Mouse (Mus musculus) liver, embryonic 11.5 days (tissue): ENCODE measurements at regions not wholly inside any gene's neighbourhood (a gene's known extent, or its start where the extent isn't known, plus 50 kb on each side); places are given as distances from the start of the nearest gene placed in this dataset.
A peak's percentile ranks its signal among the peaks of the same experiment; 100 is the strongest.

ENCODE experiments used
- ATAC-seq: fragments of 200-750 bp; cut with Nextera tagmentation; replicated peaks from 2 replicates; pipeline ENCODE4 v1.8.0; 2017; ENCODE audit warnings: moderate number of reproducible peaks, mild to moderate bottlenecking, moderate TSS enrichment, moderate library complexity; ENCODE audit not compliant: low FRiP score
- DNase-seq: peaks from one replicate; pipeline ENCODE4 v3.0.0-alpha.2; 2017; ENCODE audit warnings: low spot score
- H3K27ac ChIP-seq: fragments of 300-500 bp; sonication (generic); 2 replicates; pipeline ENCODE4 v1.5.1; 2014; ENCODE audit warnings: mild to moderate bottlenecking, low read depth, low read length, control low read depth
- H3K27me3 ChIP-seq: fragments of 300-500 bp; sonication (generic); replicated peaks from 2 replicates; pipeline ENCODE4 v1.6.1; 2014; ENCODE audit warnings: low read length, mixed read lengths; ENCODE audit not compliant: control insufficient read depth, insufficient read depth
- H3K36me3 ChIP-seq: fragments of 300-500 bp; sonication (generic); 2 replicates; pipeline ENCODE4 v1.6.1; 2014; ENCODE audit warnings: mild to moderate bottlenecking, low read length, moderate library complexity, mixed read lengths; ENCODE audit not compliant: control insufficient read depth, insufficient read depth
- H3K4me1 ChIP-seq: fragments of 300-500 bp; sonication (generic); replicated peaks from 2 replicates; pipeline ENCODE4 v1.6.1; 2014; ENCODE audit warnings: low read length, mixed read lengths; ENCODE audit not compliant: control insufficient read depth, insufficient read depth
- H3K4me2 ChIP-seq: fragments of 300-500 bp; sonication (generic); 2 replicates; pipeline ENCODE4 v1.6.1; 2014; ENCODE audit warnings: mild to moderate bottlenecking, control low read depth, moderate library complexity
- H3K4me3 ChIP-seq: fragments of 300-500 bp; sonication (generic); 2 replicates; pipeline ENCODE4 v1.5.1; 2014; ENCODE audit warnings: low read depth, low read length, control low read depth
- H3K9ac ChIP-seq: fragments of 300-500 bp; sonication (generic); 2 replicates; pipeline ENCODE4 v1.6.1; 2014; ENCODE audit warnings: low read depth, low read length, control low read depth
- H3K9me3 ChIP-seq: fragments of 300-500 bp; sonication (generic); 2 replicates; pipeline ENCODE4 v1.6.1; 2016; ENCODE audit warnings: low read length, inconsistent platforms, mixed read lengths; ENCODE audit not compliant: control insufficient read depth
- WGBS: fragments of 180-500 bp; shearing (Covaris S2); extraction: QIAGEN DNeasy Blood & Tissue Kit; methylation state at CpG from one replicate; pipeline ENCODE4 v1.1.7; 2014; 5-methylcytosine and 5-hydroxymethylcytosine counted together

- no peak for ATAC-seq
Observed at GRCm38 (mm10) chr12:20230893-20231235, 276.6 kb downstream of the Gm21863 start.

GRCm38 (mm10) chr12:20231528-20231927 is 277.2 kb downstream of the Gm21863 start:
- no peak overlapping the region for H3K4me2 ChIP-seq
- H3K9ac ChIP-seq = no peak overlapping the region
- no peak overlapping the region for H3K4me3 ChIP-seq
- peaks cover 24% of the 10 kb centered on the region for H3K36me3 ChIP-seq
- no peak overlapping the region for H3K27ac ChIP-seq
- H3K4me1 ChIP-seq = no peaks in the 10 kb centered on the region
- 65% methylated on average over 12 of the region's 12 CpGs for WGBS
- H3K9me3 ChIP-seq = peaks cover 78% of the 10 kb centered on the region
- DNase-seq = peak; percentile 51
- peaks cover 9% of the 10 kb centered on the region for H3K27me3 ChIP-seq
- ATAC-seq = peak; percentile 34

More at GRCm38 (mm10) chr12:20230893-20231235, 276.6 kb downstream of the Gm21863 start:
- Histone ChIP-seq H3K9ac (no peak overlapping the region), H3K4me3 (no peak overlapping the region), H3K9me3 (peaks cover 79% of the 10 kb centered on the region), H3K36me3 (peaks cover 24% of the 10 kb centered on the region), H3K27ac (no peak overlapping the region), H3K4me1 (no peaks in the 10 kb centered on the region), H3K4me2 (no peak overlapping the region), H3K27me3 (peaks cover 9% of the 10 kb centered on the region)
- WGBS = 62% methylated on average over 8 of the region's 8 CpGs
- peak; percentile 42 for DNase-seq

GRCm38 (mm10) chr12:20231986-20232541 is 277.8 kb downstream of the Gm21863 start:
- Histone ChIP-seq H3K27ac (no peak overlapping the region), H3K4me1 (no peaks in the 10 kb centered on the region), H3K9ac (no peak overlapping the region), H3K27me3 (peaks cover 9% of the 10 kb centered on the region), H3K4me3 (no peak overlapping the region), H3K36me3 (peaks cover 24% of the 10 kb centered on the region), H3K4me2 (no peak overlapping the region), H3K9me3 (peaks cover 72% of the 10 kb centered on the region)
- ATAC-seq (peak; percentile 19; the same call in 1 of the 2 replicates), DNase-seq (peak; percentile 49)
- WGBS = 67% methylated on average over 14 of the region's 14 CpGs

- ATAC-seq (peak; percentile 42), DNase-seq (peak; percentile 53)
- no peak overlapping the region for H3K4me2 ChIP-seq
- peaks cover 64% of the 10 kb centered on the region for H3K9me3 ChIP-seq
- peaks cover 21% of the 10 kb centered on the region for H3K36me3 ChIP-seq
- WGBS = 67% methylated on average over 32 of the region's 32 CpGs
- no peak overlapping the region for H3K4me3 ChIP-seq
- H3K27me3 ChIP-seq = peaks cover 9% of the 10 kb centered on the region
- H3K27ac ChIP-seq = no peak overlapping the region
- H3K9ac ChIP-seq = no peak overlapping the region
- H3K4me1 ChIP-seq = no peaks in the 10 kb centered on the region
Observed at GRCm38 (mm10) chr12:20232746-20233453, 278.6 kb downstream of the Gm21863 start.

- Histone ChIP-seq H3K4me2 (no peak overlapping the region), H3K27me3 (peaks cover 9% of the 10 kb centered on the region), H3K4me1 (no peaks in the 10 kb centered on the region), H3K27ac (no peak overlapping the region), H3K4me3 (no peak overlapping the region), H3K36me3 (peaks cover 21% of the 10 kb centered on the region), H3K9me3 (peaks cover 58% of the 10 kb centered on the region), H3K9ac (no peak overlapping the region)
- ATAC-seq (peak; percentile 30), DNase-seq (peak; percentile 39)
- 63% methylated on average over 17 of the region's 17 CpGs for WGBS
Observed at GRCm38 (mm10) chr12:20233454-20233831, 279.1 kb downstream of the Gm21863 start.

- peaks cover 9% of the 10 kb centered on the region for H3K27me3 ChIP-seq
- no peaks in the 10 kb centered on the region for H3K4me1 ChIP-seq
- H3K4me2 ChIP-seq = no peak overlapping the region
- H3K36me3 ChIP-seq = peaks cover 21% of the 10 kb centered on the region
- no peak overlapping the region for H3K27ac ChIP-seq
- H3K4me3 ChIP-seq = no peak overlapping the region
- DNase-seq = peak; percentile 59
- ATAC-seq = peak; percentile 37
- H3K9ac ChIP-seq = no peak overlapping the region
- H3K9me3 ChIP-seq = peaks cover 54% of the 10 kb centered on the region
- WGBS = 73% methylated on average over 25 of the region's 25 CpGs
Observed at GRCm38 (mm10) chr12:20233871-20234307, 279.6 kb downstream of the Gm21863 start.
